ENCODE assay signal across 13 mouse cellular contexts in genomic region chr19:23034117-23034516, GRCm38 (mm10).
"Had no signal": no experiment of that assay in that cellular context is flagged by ENCODE, and none has a peak within 500 bp of the region (broad histone marks: within the 10 kb centered on the region; RNA-seq: fewer than 3 reads in every experiment).

No protein-coding gene starts in this region.

- H3K4me3 ChIP-seq: intestine, embryonic 15.5 days; limb, embryonic 13.5 days; liver, embryonic 13.5 days; megakaryocyte, embryonic 14.5 days; midbrain, embryonic 15.5 days; neural tube, embryonic 12.5 days had no signal

- ATAC-seq: intestine, embryonic 15.5 days; midbrain, embryonic 15.5 days had no signal

- DNase-seq: kidney, adult 8-10 months; left cerebral cortex, postnatal 4 days; liver, embryonic 13.5 days; lung, adult 18-20 months; lung, postnatal 4 days; right cerebral cortex, postnatal 14 days; thymus, postnatal 36 days had no signal

- H3K27ac ChIP-seq: intestine, embryonic 15.5 days; kidney, postnatal 0 days; limb, embryonic 13.5 days; liver, embryonic 13.5 days; midbrain, embryonic 15.5 days; neural tube, embryonic 12.5 days had no signal
